Mouse (Mus musculus): ENCODE results near the gene Sh3gl2.

DNA sequence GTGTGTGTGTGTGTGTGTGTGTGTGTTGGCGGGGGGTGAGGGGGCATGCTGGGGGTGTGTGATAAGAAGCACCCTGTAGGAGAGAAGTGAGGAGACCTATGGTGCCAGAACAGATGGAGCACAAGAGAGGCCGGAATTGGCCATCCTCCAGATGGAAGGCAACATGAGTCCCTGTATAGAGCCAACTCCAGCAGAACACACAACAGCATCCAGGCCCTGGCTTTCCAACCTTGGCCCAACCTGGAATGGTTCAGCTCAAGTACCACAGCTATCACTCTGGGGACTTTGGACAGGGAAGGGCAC lies 41.7 kb upstream of the Sh3gl2 start:
- TF ChIP-seq CTCF (IDR thresholded peaks at IDR 0.05; ENCODE audit: borderline replicate concordance, extremely low read depth, insufficient read depth, insufficient read length) (no peak), POLR2A (IDR thresholded peaks at IDR 0.05; ENCODE audit: borderline replicate concordance, extremely low read depth, insufficient read depth, insufficient read length, poor library complexity, severe bottlenecking) (no peak)
